Mouse (Mus musculus): Measurements from ENCODE around the gene Pkhd1. TPM values are rescaled to one million over a fixed set of nuclear protein-coding genes. Genes with fewer than 3 reads are reported as not detected.

The Pkhd1 gene
- polyA plus RNA-seq, 1 experiment from 2014 or later = 0.45 TPM

- ATAC-seq = peak; percentile 59; the same call in 1 of the 2 replicates
- no peaks in the 10 kb centered on the region for H3K9me3 ChIP-seq (ENCODE audit: control insufficient read depth, low read length)
Measured at GRCm38 (mm10) chr1:20131786-20132596, 485.9 kb downstream of the Pkhd1 start.

GRCm38 (mm10) chr1:20117331-20117730 lies 500.5 kb downstream of the Pkhd1 start:
- no peaks in the 10 kb centered on the region for H3K36me3 ChIP-seq (ENCODE audit: control insufficient read depth, insufficient read depth, low read length)
- ATAC-seq = no peak
- WGBS = 71% methylated on average over 1 of the region's 1 CpGs
- no peaks in the 10 kb centered on the region for H3K9me3 ChIP-seq (ENCODE audit: control insufficient read depth, low read length)
- no peak overlapping the region for H3K27ac ChIP-seq (ENCODE audit: low read length)
- no peaks in the 10 kb centered on the region for H3K4me1 ChIP-seq (ENCODE audit: control insufficient read depth, insufficient read depth, low read length)
- no peak overlapping the region for H3K4me2 ChIP-seq (ENCODE audit: low read depth, low read length)
- H3K27me3 ChIP-seq (replicated peaks; ENCODE audit: control insufficient read depth, insufficient read depth, low read length) = no peaks in the 10 kb centered on the region
- H3K9ac ChIP-seq (ENCODE audit: low read depth, low read length) = no peak overlapping the region
- H3K4me3 ChIP-seq (ENCODE audit: low read length) = no peak overlapping the region

More at GRCm38 (mm10) chr1:20131786-20132596, 485.9 kb downstream of the Pkhd1 start:
- no peaks in the 10 kb centered on the region for H3K36me3 ChIP-seq (ENCODE audit: control insufficient read depth, insufficient read depth, low read length)
- no peaks in the 10 kb centered on the region for H3K27me3 ChIP-seq (replicated peaks; ENCODE audit: control insufficient read depth, insufficient read depth, low read length)
- H3K4me3 ChIP-seq (ENCODE audit: low read length) = no peak overlapping the region
- H3K27ac ChIP-seq (ENCODE audit: low read length) = no peak overlapping the region
- H3K4me2 ChIP-seq (ENCODE audit: low read depth, low read length) = no peak overlapping the region
- H3K9ac ChIP-seq (ENCODE audit: low read depth, low read length) = no peak overlapping the region
- WGBS = 52% methylated on average over 6 of the region's 6 CpGs
- H3K4me1 ChIP-seq (ENCODE audit: control insufficient read depth, insufficient read depth, low read length) = no peaks in the 10 kb centered on the region

GRCm38 (mm10) chr1:20069733-20070132 lies 548.1 kb downstream of the Pkhd1 start:
- no peak for ATAC-seq
- H3K4me1 ChIP-seq (ENCODE audit: control insufficient read depth, insufficient read depth, low read length) = no peaks in the 10 kb centered on the region
- 64% methylated on average over 3 of the region's 3 CpGs for WGBS
- no peaks in the 10 kb centered on the region for H3K36me3 ChIP-seq (ENCODE audit: control insufficient read depth, insufficient read depth, low read length)
- H3K9ac ChIP-seq (ENCODE audit: low read depth, low read length) = no peak overlapping the region
- H3K4me3 ChIP-seq (ENCODE audit: low read length) = no peak overlapping the region
- no peak overlapping the region for H3K4me2 ChIP-seq (ENCODE audit: low read depth, low read length)
- H3K27me3 ChIP-seq (replicated peaks; ENCODE audit: control insufficient read depth, insufficient read depth, low read length) = no peaks in the 10 kb centered on the region
- no peak overlapping the region for H3K27ac ChIP-seq (ENCODE audit: low read length)
- no peaks in the 10 kb centered on the region for H3K9me3 ChIP-seq (ENCODE audit: control insufficient read depth, low read length)

GRCm38 (mm10) chr1:20058245-20058644 lies 559.6 kb downstream of the Pkhd1 start:
- peak; percentile 73 for ATAC-seq
- Histone ChIP-seq H3K4me3 (ENCODE audit: low read length) (no peak overlapping the region), H3K27me3 (replicated peaks; ENCODE audit: control insufficient read depth, insufficient read depth, low read length) (no peaks in the 10 kb centered on the region), H3K36me3 (ENCODE audit: control insufficient read depth, insufficient read depth, low read length) (no peaks in the 10 kb centered on the region), H3K4me1 (ENCODE audit: control insufficient read depth, insufficient read depth, low read length) (no peaks in the 10 kb centered on the region), H3K4me2 (ENCODE audit: low read depth, low read length) (no peak overlapping the region), H3K27ac (ENCODE audit: low read length) (no peak overlapping the region), H3K9me3 (ENCODE audit: control insufficient read depth, low read length) (no peaks in the 10 kb centered on the region), H3K9ac (ENCODE audit: low read depth, low read length) (no peak overlapping the region)
- 54% methylated on average over 3 of the region's 3 CpGs for WGBS

- Histone ChIP-seq H3K4me1 (ENCODE audit: control insufficient read depth, insufficient read depth, low read length) (no peaks in the 10 kb centered on the region), H3K36me3 (ENCODE audit: control insufficient read depth, insufficient read depth, low read length) (no peaks in the 10 kb centered on the region), H3K4me2 (ENCODE audit: low read depth, low read length) (no peak overlapping the region), H3K4me3 (ENCODE audit: low read length) (no peak overlapping the region), H3K9me3 (ENCODE audit: control insufficient read depth, low read length) (no peaks in the 10 kb centered on the region), H3K9ac (ENCODE audit: low read depth, low read length) (no peak overlapping the region), H3K27me3 (replicated peaks; ENCODE audit: control insufficient read depth, insufficient read depth, low read length) (no peaks in the 10 kb centered on the region), H3K27ac (ENCODE audit: low read length) (no peak overlapping the region)
- WGBS = 81% methylated on average over 3 of the region's 3 CpGs
- ATAC-seq = no peak
Measured at GRCm38 (mm10) chr1:20039389-20039788, 578.5 kb downstream of the Pkhd1 start.

GRCm38 (mm10) chr1:20035277-20035676 lies 582.6 kb downstream of the Pkhd1 start:
- H3K36me3 ChIP-seq (ENCODE audit: control insufficient read depth, insufficient read depth, low read length) = no peaks in the 10 kb centered on the region
- no peak overlapping the region for H3K27ac ChIP-seq (ENCODE audit: low read length)
- no peak overlapping the region for H3K4me2 ChIP-seq (ENCODE audit: low read depth, low read length)
- H3K27me3 ChIP-seq (replicated peaks; ENCODE audit: control insufficient read depth, insufficient read depth, low read length) = no peaks in the 10 kb centered on the region
- no peak overlapping the region for H3K4me3 ChIP-seq (ENCODE audit: low read length)
- H3K9me3 ChIP-seq (ENCODE audit: control insufficient read depth, low read length) = no peaks in the 10 kb centered on the region
- ATAC-seq = no peak
- WGBS = 80% methylated on average over 7 of the region's 7 CpGs
- H3K4me1 ChIP-seq (ENCODE audit: control insufficient read depth, insufficient read depth, low read length) = no peaks in the 10 kb centered on the region
- no peak overlapping the region for H3K9ac ChIP-seq (ENCODE audit: low read depth, low read length)

GRCm38 (mm10) chr1:20018198-20018925 lies 599.5 kb downstream of the Pkhd1 start:
- H3K36me3 ChIP-seq (ENCODE audit: control insufficient read depth, insufficient read depth, low read length) = no peaks in the 10 kb centered on the region
- H3K9ac ChIP-seq (ENCODE audit: low read depth, low read length) = no peak overlapping the region
- no peak overlapping the region for H3K4me2 ChIP-seq (ENCODE audit: low read depth, low read length)
- H3K4me1 ChIP-seq (ENCODE audit: control insufficient read depth, insufficient read depth, low read length) = no peaks in the 10 kb centered on the region
- H3K27ac ChIP-seq (ENCODE audit: low read length) = no peak overlapping the region
- H3K9me3 ChIP-seq (ENCODE audit: control insufficient read depth, low read length) = no peaks in the 10 kb centered on the region
- 77% methylated on average over 8 of the region's 8 CpGs for WGBS
- ATAC-seq = no peak
- no peaks in the 10 kb centered on the region for H3K27me3 ChIP-seq (replicated peaks; ENCODE audit: control insufficient read depth, insufficient read depth, low read length)
- no peak overlapping the region for H3K4me3 ChIP-seq (ENCODE audit: low read length)

- Histone ChIP-seq H3K9ac (ENCODE audit: low read depth, low read length) (no peak overlapping the region), H3K36me3 (ENCODE audit: control insufficient read depth, insufficient read depth, low read length) (no peaks in the 10 kb centered on the region), H3K9me3 (ENCODE audit: control insufficient read depth, low read length) (no peaks in the 10 kb centered on the region), H3K4me3 (ENCODE audit: low read length) (no peak overlapping the region), H3K27ac (ENCODE audit: low read length) (no peak overlapping the region), H3K27me3 (replicated peaks; ENCODE audit: control insufficient read depth, insufficient read depth, low read length) (no peaks in the 10 kb centered on the region), H3K4me1 (ENCODE audit: control insufficient read depth, insufficient read depth, low read length) (no peaks in the 10 kb centered on the region), H3K4me2 (ENCODE audit: low read depth, low read length) (no peak overlapping the region)
- no peak for ATAC-seq
- WGBS = 84% methylated on average over 4 of the region's 4 CpGs
Measured at GRCm38 (mm10) chr1:20017619-20018018, 600.2 kb downstream of the Pkhd1 start.
